Mouse (Mus musculus) G1E (cell line): ENCODE data around the gene Klhdc8a. TPM values are rescaled to one million over a fixed set of nuclear protein-coding genes. Genes with fewer than 3 reads are reported as not detected.
A peak's percentile ranks its signal among the peaks of the same experiment; 100 is the strongest.

Experiments
- ATAC-seq: 2 replicates; pipeline ENCODE4 v1.8.0; 2016; ENCODE audit warnings: mild to moderate bottlenecking; ENCODE audit not compliant: insufficient number of reproducible peaks, poor library complexity, low FRiP score, severe bottlenecking; ENCODE audit errors: extremely low read depth
- DNase-seq: peaks from one replicate; pipeline ENCODE4 v3.0.0; 2012; ENCODE audit warnings: low spot score
- H3K27me3 ChIP-seq: 2 replicates; pipeline ENCODE4 v1.6.1; 2012; ENCODE audit warnings: mild to moderate bottlenecking, low read length, inconsistent platforms; ENCODE audit not compliant: insufficient read depth
- H3K36me3 ChIP-seq: replicated peaks from 2 replicates; pipeline ENCODE3; 2012; ENCODE audit warnings: mild to moderate bottlenecking, inconsistent platforms
- H3K4me1 ChIP-seq: 2 replicates; pipeline ENCODE4 v1.6.1; 2012; ENCODE audit warnings: low read depth, low read length, inconsistent platforms, mixed read lengths; ENCODE audit not compliant: insufficient read depth
- H3K4me3 ChIP-seq: 2 replicates; pipeline ENCODE4 v1.5.1; 2012; ENCODE audit warnings: low read depth, mild to moderate bottlenecking, inconsistent platforms, low read length, moderate library complexity, mixed read lengths
- H3K9me3 ChIP-seq: replicated peaks from 2 replicates; pipeline ENCODE4 v1.6.1; 2012; ENCODE audit warnings: inconsistent platforms
- CTCF ChIP-seq: IDR thresholded peaks from 2 replicates; pipeline ENCODE4 v1.5.1; 2012; ENCODE audit warnings: low read depth, low read length, inconsistent platforms, mixed read lengths
- GATA1 ChIP-seq: IDR thresholded peaks from 2 replicates; pipeline ENCODE4 v1.6.1; 2012; ENCODE audit warnings: borderline replicate concordance, low read length, inconsistent platforms, mixed read lengths
- GATA2 ChIP-seq: IDR thresholded peaks from 2 replicates; pipeline ENCODE4 v1.6.1; 2012; ENCODE audit warnings: low read depth, low read length, inconsistent platforms, borderline replicate concordance
- POLR2AphosphoS5 ChIP-seq: IDR thresholded peaks from 2 replicates; pipeline ENCODE4 v1.6.1; 2012; ENCODE audit warnings: low read depth, low read length, inconsistent platforms; ENCODE audit not compliant: insufficient replicate concordance
- TAL1 ChIP-seq: conservative IDR thresholded peaks from 2 replicates; pipeline ENCODE4 v1.6.1; 2012; ENCODE audit warnings: low read depth, low read length, inconsistent platforms, mixed read lengths
- polyA plus RNA-seq: library from polyadenylated mRNA; stranded (reverse); fragments of >175 nt; gene quantifications from 2 replicates; pipeline ENCODE4 v1.2.3, GENCODE M21; 2012
- total RNA-seq, 2 experiments: library from RNA; stranded (forward) in 1 of 2; stranded (reverse) in 1 of 2; fragments of 200-1000 nt in 1 of 2; fragments of >200 nt in 1 of 2; fragmentation: Nextera tagmentation in 1 of 2; gene quantifications; 2 replicates each; pipeline ENCODE4 v1.2.3; 2014 to 2017

The Klhdc8a gene
- total and polyA plus RNA-seq, 3 experiments: 0.11 TPM; not detected in 2

- Histone ChIP-seq H3K9me3 (peaks cover 9% of the 10 kb centered on the region), H3K4me3 (no peak overlapping the region), H3K27me3 (peaks cover 14% of the 10 kb centered on the region; the same call in 1 of the 2 replicates), H3K36me3 (peaks cover 43% of the 10 kb centered on the region), H3K4me1 (peaks cover 28% of the 10 kb centered on the region)
- TF ChIP-seq POLR2AphosphoS5 (no peak), GATA1 (no peak), GATA2 (no peak), TAL1 (no peak), CTCF (no peak)
- DNase-seq (no peak), ATAC-seq (no peak)
Measured at GRCm38 (mm10) chr1:132351058-132351457, 52.6 kb downstream of the Klhdc8a start.

- DNase-seq (no peak), ATAC-seq (no peak)
- H3K4me1 ChIP-seq: peaks cover 27% of the 10 kb centered on the region
- H3K4me3 ChIP-seq: no peak overlapping the region
- peaks cover 3% of the 10 kb centered on the region; the same call in 1 of the 2 replicates for H3K27me3 ChIP-seq
- no peak for TF ChIP-seq GATA2
- TF ChIP-seq CTCF: no peak
- no peak for TF ChIP-seq POLR2AphosphoS5
- TF ChIP-seq TAL1: no peak
- TF ChIP-seq GATA1: no peak
- H3K9me3 ChIP-seq: peaks cover 9% of the 10 kb centered on the region
- H3K36me3 ChIP-seq: peaks cover 51% of the 10 kb centered on the region
Measured at GRCm38 (mm10) chr1:132353389-132353788, 55.0 kb downstream of the Klhdc8a start.

- Histone ChIP-seq H3K9me3 (peaks cover 9% of the 10 kb centered on the region), H3K27me3 (peaks cover 2% of the 10 kb centered on the region; the same call in 1 of the 2 replicates), H3K4me3 (no peak overlapping the region), H3K36me3 (peaks cover 57% of the 10 kb centered on the region), H3K4me1 (peaks cover 33% of the 10 kb centered on the region)
- DNase-seq: no peak
- no peak for TF ChIP-seq POLR2AphosphoS5
- no peak for TF ChIP-seq GATA2
- TF ChIP-seq CTCF: no peak
- TF ChIP-seq TAL1: no peak
- no peak for TF ChIP-seq GATA1
- no peak for ATAC-seq
Measured at GRCm38 (mm10) chr1:132354234-132354633, 55.8 kb downstream of the Klhdc8a start.

- Histone ChIP-seq H3K4me3 (no peak overlapping the region), H3K27me3 (peaks cover 2% of the 10 kb centered on the region; the same call in 1 of the 2 replicates), H3K36me3 (peaks cover 64% of the 10 kb centered on the region), H3K9me3 (peaks cover 9% of the 10 kb centered on the region), H3K4me1 (peaks cover 33% of the 10 kb centered on the region)
- DNase-seq (no peak), ATAC-seq (no peak)
- TF ChIP-seq POLR2AphosphoS5 (no peak), TAL1 (no peak), CTCF (no peak), GATA2 (no peak), GATA1 (no peak)
Measured at GRCm38 (mm10) chr1:132355162-132355601, 56.8 kb downstream of the Klhdc8a start.

DNA sequence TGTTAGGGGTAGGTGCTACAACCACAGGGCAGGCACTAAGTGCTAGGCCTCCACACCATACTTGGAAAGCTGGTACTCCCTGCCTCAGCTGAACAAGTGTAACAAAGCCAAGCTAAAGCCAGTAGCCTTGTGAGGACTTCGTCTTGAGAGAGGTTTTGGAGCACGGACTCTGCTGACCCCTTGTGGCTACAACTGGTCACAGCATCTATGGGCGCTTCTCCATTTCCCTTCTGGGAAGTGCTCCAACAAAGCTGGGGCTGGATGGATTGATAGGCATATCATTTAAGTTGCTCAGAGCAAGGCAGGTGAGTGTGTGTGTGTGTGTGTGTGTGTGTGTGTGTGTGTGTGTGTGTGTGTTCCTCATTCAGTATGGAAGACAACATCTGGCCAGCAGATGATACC, 57.4 kb downstream of the Klhdc8a start:
- ATAC-seq (no peak), DNase-seq (peak; percentile 77)
- Histone ChIP-seq H3K9me3 (peaks cover 3% of the 10 kb centered on the region), H3K36me3 (peaks cover 64% of the 10 kb centered on the region), H3K4me1 (peaks cover 33% of the 10 kb centered on the region), H3K27me3 (peaks cover 2% of the 10 kb centered on the region; the same call in 1 of the 2 replicates), H3K4me3 (no peak overlapping the region)
- TF ChIP-seq CTCF (peak; percentile 99), GATA1 (no peak)

GRCm38 (mm10) chr1:132356841-132357240, 58.4 kb downstream of the Klhdc8a start:
- peaks cover 74% of the 10 kb centered on the region for H3K36me3 ChIP-seq
- no peak for ATAC-seq
- H3K27me3 ChIP-seq: no peaks in the 10 kb centered on the region; the same call in 1 of the 2 replicates
- peaks cover 33% of the 10 kb centered on the region for H3K4me1 ChIP-seq
- H3K4me3 ChIP-seq: no peak overlapping the region
- H3K9me3 ChIP-seq: no peaks in the 10 kb centered on the region
- no peak for DNase-seq
- TF ChIP-seq GATA2: no peak
- TF ChIP-seq POLR2AphosphoS5: no peak
- TF ChIP-seq GATA1: no peak
- no peak for TF ChIP-seq TAL1
- no peak for TF ChIP-seq CTCF

Other genes starting within 250 kb of the Klhdc8a start
- gene Mfsd4a, start 230.6 kb upstream of the Klhdc8a start, total RNA-seq (2014; fragmentation: Nextera tagmentation): not detected in 2 replicates
- gene Mfsd4a, start 230.6 kb upstream of the Klhdc8a start, total RNA-seq (2017): 0.70 and 1.0 TPM in 2 replicates
- gene Mfsd4a, start 230.6 kb upstream of the Klhdc8a start, polyA plus RNA-seq: not detected in 2 replicates
- gene Cdk18, start 158.9 kb upstream of the Klhdc8a start, total RNA-seq (2014; fragmentation: Nextera tagmentation): not detected in 2 replicates
- gene Cdk18, start 158.9 kb upstream of the Klhdc8a start, total RNA-seq (2017): 0.06 and 0.33 TPM in 2 replicates
- 0.02 TPM in 1 of 2 replicates, not detected in the other for gene Cdk18, start 158.9 kb upstream of the Klhdc8a start, polyA plus RNA-seq
- not detected in 2 replicates for gene Lemd1, start 107.2 kb upstream of the Klhdc8a start, total RNA-seq (2014; fragmentation: Nextera tagmentation)
- 0.17 and 0.44 TPM in 2 replicates for gene Lemd1, start 107.2 kb upstream of the Klhdc8a start, total RNA-seq (2017)
- not detected in 2 replicates for gene Lemd1, start 107.2 kb upstream of the Klhdc8a start, polyA plus RNA-seq
- gene AC124108.1, start 107.2 kb upstream of the Klhdc8a start, total RNA-seq (2014; fragmentation: Nextera tagmentation): not detected in 2 replicates
- gene AC124108.1, start 107.2 kb upstream of the Klhdc8a start, total RNA-seq (2017): under 0.01 and 0.05 TPM in 2 replicates
- not detected in 2 replicates for gene AC124108.1, start 107.2 kb upstream of the Klhdc8a start, polyA plus RNA-seq
- not detected in 2 replicates for gene Gm10188, start 68.9 kb upstream of the Klhdc8a start, total RNA-seq (2014; fragmentation: Nextera tagmentation)
- gene Gm10188, start 68.9 kb upstream of the Klhdc8a start, total RNA-seq (2017): 0.17 TPM in 1 of 2 replicates, not detected in the other
- not detected in 2 replicates for gene Gm10188, start 68.9 kb upstream of the Klhdc8a start, polyA plus RNA-seq
- not detected in 2 replicates for gene Nuak2, start 17.5 kb downstream of the Klhdc8a start, total RNA-seq (2014; fragmentation: Nextera tagmentation)
- 0.17 and 0.33 TPM in 2 replicates for gene Nuak2, start 17.5 kb downstream of the Klhdc8a start, total RNA-seq (2017)
- 0.02 TPM in 1 of 2 replicates, not detected in the other for gene Nuak2, start 17.5 kb downstream of the Klhdc8a start, polyA plus RNA-seq
- 11.8 and 99.6 TPM in 2 replicates for gene Tmcc2, start 92.7 kb downstream of the Klhdc8a start, total RNA-seq (2014; fragmentation: Nextera tagmentation)
- gene Tmcc2, start 92.7 kb downstream of the Klhdc8a start, total RNA-seq (2017): 6.7 and 7.9 TPM in 2 replicates
- gene Tmcc2, start 92.7 kb downstream of the Klhdc8a start, polyA plus RNA-seq: 14.9 and 18.3 TPM in 2 replicates
- gene Dstyk, start 118.9 kb downstream of the Klhdc8a start, total RNA-seq (2014; fragmentation: Nextera tagmentation): 22.7 and 24.8 TPM in 2 replicates
- gene Dstyk, start 118.9 kb downstream of the Klhdc8a start, total RNA-seq (2017): 18.5 and 19.0 TPM in 2 replicates
- 2.3 and 2.9 TPM in 2 replicates for gene Dstyk, start 118.9 kb downstream of the Klhdc8a start, polyA plus RNA-seq
- 134 and 147 TPM in 2 replicates for gene Rbbp5, start 178.7 kb downstream of the Klhdc8a start, total RNA-seq (2014; fragmentation: Nextera tagmentation)
- 89.9 and 93.4 TPM in 2 replicates for gene Rbbp5, start 178.7 kb downstream of the Klhdc8a start, total RNA-seq (2017)
- gene Rbbp5, start 178.7 kb downstream of the Klhdc8a start, polyA plus RNA-seq: 9.8 and 10.8 TPM in 2 replicates
- 13.1 and 16.4 TPM in 2 replicates for gene Tmem81, start 207.6 kb downstream of the Klhdc8a start, total RNA-seq (2014; fragmentation: Nextera tagmentation)
- gene Tmem81, start 207.6 kb downstream of the Klhdc8a start, total RNA-seq (2017): 8.9 and 9.9 TPM in 2 replicates
- gene Tmem81, start 207.6 kb downstream of the Klhdc8a start, polyA plus RNA-seq: 0.70 and 0.95 TPM in 2 replicates
- not detected in 2 replicates for gene Cntn2, start 244.6 kb downstream of the Klhdc8a start, total RNA-seq (2014; fragmentation: Nextera tagmentation)
- gene Cntn2, start 244.6 kb downstream of the Klhdc8a start, total RNA-seq (2017): 0.06 and 0.33 TPM in 2 replicates
- gene Cntn2, start 244.6 kb downstream of the Klhdc8a start, polyA plus RNA-seq: not detected in 2 replicates